Mouse (Mus musculus): ENCODE results near the gene Ankar.

DNA sequence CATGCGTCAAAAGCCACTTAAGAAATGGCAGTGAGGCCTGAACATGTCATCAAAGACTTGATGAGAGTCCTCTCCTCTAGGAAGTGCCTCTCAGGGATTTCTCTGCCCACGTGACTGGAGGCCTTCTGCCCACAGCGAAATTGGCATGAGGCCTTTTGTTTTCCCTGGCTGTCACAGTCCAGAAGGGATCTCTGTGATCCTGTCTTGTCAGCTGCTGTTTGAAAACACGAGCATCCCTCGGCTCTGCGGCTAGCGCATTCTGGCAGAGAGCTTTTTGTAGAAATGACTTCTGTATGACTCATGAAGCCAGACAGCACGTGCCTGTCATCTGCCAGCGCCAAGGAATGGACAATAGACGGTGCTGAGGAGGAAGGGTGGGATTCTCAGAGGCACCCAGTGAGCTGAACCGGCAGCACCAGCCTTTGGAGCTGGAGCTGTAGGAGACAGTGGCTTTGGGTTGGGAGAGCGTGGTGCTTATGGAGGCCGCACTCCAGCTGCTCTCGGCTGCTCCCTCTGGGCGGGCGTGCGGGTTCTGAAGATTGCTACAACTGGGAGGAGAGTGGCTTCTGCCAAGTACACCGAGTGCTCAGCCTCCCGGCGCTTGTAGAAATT lies 106.9 kb downstream of the Ankar start:
- no peak for TF ChIP-seq CTCF (IDR thresholded peaks at IDR 0.05; ENCODE audit: borderline replicate concordance, extremely low read depth, insufficient read depth, insufficient read length)
- TF ChIP-seq POLR2A (IDR thresholded peaks at IDR 0.05; ENCODE audit: borderline replicate concordance, extremely low read depth, insufficient read depth, insufficient read length, poor library complexity, severe bottlenecking) = no peak
